Mouse (Mus musculus): ENCODE data around the gene Atp5k. TPM values are rescaled to one million over a fixed set of nuclear protein-coding genes. Genes with fewer than 3 reads are reported as not detected.

Atp5k gene
- polyA plus RNA-seq, 1 experiment from 2014 or later = 442 TPM

- 82% methylated on average over 2 of the region's 2 CpGs for WGBS
- no peaks in the 10 kb centered on the region for H3K9me3 ChIP-seq
- no peak overlapping the region for H3K27ac ChIP-seq (replicated peaks)
- no peaks in the 10 kb centered on the region for H3K36me3 ChIP-seq
- no peaks in the 10 kb centered on the region for H3K27me3 ChIP-seq
- no peaks in the 10 kb centered on the region for H3K4me1 ChIP-seq (replicated peaks)
- no peak for ATAC-seq (ENCODE audit: low read depth)
- H3K9ac ChIP-seq = no peak overlapping the region
- no peak overlapping the region for H3K4me2 ChIP-seq
- H3K4me3 ChIP-seq = no peak overlapping the region
Measured at GRCm38 (mm10) chr5:108414711-108415110, 19.5 kb downstream of the Atp5k start.

GRCm38 (mm10) chr5:108406977-108407376 is 27.3 kb downstream of the Atp5k start:
- ATAC-seq (ENCODE audit: low read depth) = no peak
- Histone ChIP-seq H3K4me2 (no peak overlapping the region), H3K9ac (no peak overlapping the region), H3K9me3 (no peaks in the 10 kb centered on the region), H3K27ac (replicated peaks) (no peak overlapping the region), H3K27me3 (no peaks in the 10 kb centered on the region), H3K4me1 (replicated peaks) (no peaks in the 10 kb centered on the region), H3K36me3 (no peaks in the 10 kb centered on the region), H3K4me3 (no peak overlapping the region)
- 74% methylated on average over 2 of the region's 2 CpGs for WGBS

GRCm38 (mm10) chr5:108405460-108405859 is 28.8 kb downstream of the Atp5k start:
- 78% methylated on average over 1 of the region's 1 CpGs for WGBS
- H3K4me2 ChIP-seq = no peak overlapping the region
- no peaks in the 10 kb centered on the region for H3K36me3 ChIP-seq
- no peaks in the 10 kb centered on the region for H3K4me1 ChIP-seq (replicated peaks)
- no peaks in the 10 kb centered on the region for H3K9me3 ChIP-seq
- ATAC-seq (ENCODE audit: low read depth) = no peak
- H3K27me3 ChIP-seq = no peaks in the 10 kb centered on the region
- H3K9ac ChIP-seq = no peak overlapping the region
- no peak overlapping the region for H3K27ac ChIP-seq (replicated peaks)
- no peak overlapping the region for H3K4me3 ChIP-seq

GRCm38 (mm10) chr5:108403453-108403852 is 30.8 kb downstream of the Atp5k start:
- Histone ChIP-seq H3K27me3 (no peaks in the 10 kb centered on the region), H3K9me3 (no peaks in the 10 kb centered on the region), H3K36me3 (no peaks in the 10 kb centered on the region), H3K4me2 (no peak overlapping the region), H3K4me1 (replicated peaks) (no peaks in the 10 kb centered on the region), H3K9ac (no peak overlapping the region), H3K4me3 (no peak overlapping the region), H3K27ac (replicated peaks) (no peak overlapping the region)
- 80% methylated on average over 4 of the region's 4 CpGs for WGBS
- no peak for ATAC-seq (ENCODE audit: low read depth)

GRCm38 (mm10) chr5:108389744-108390143 is 44.5 kb downstream of the Atp5k start:
- 84% methylated on average over 3 of the region's 3 CpGs for WGBS
- Histone ChIP-seq H3K4me1 (replicated peaks) (no peaks in the 10 kb centered on the region), H3K36me3 (no peaks in the 10 kb centered on the region), H3K9me3 (no peaks in the 10 kb centered on the region), H3K27ac (replicated peaks) (no peak overlapping the region), H3K4me2 (no peak overlapping the region), H3K27me3 (no peaks in the 10 kb centered on the region), H3K9ac (no peak overlapping the region), H3K4me3 (no peak overlapping the region)
- no peak for ATAC-seq (ENCODE audit: low read depth)

GRCm38 (mm10) chr5:108388201-108388600 is 46.0 kb downstream of the Atp5k start, which contains the start of gene Pde6b:
Gene Pde6b, plus strand, starts transcription at chr5:108388391.
- 77% methylated on average over 7 of the region's 7 CpGs for WGBS
- Histone ChIP-seq H3K9me3 (no peaks in the 10 kb centered on the region), H3K9ac (no peak within 1 kb of the TSS), H3K4me3 (no peak within 1 kb of the TSS), H3K4me1 (replicated peaks) (no peaks in the 10 kb centered on the region), H3K36me3 (no peaks in the 10 kb centered on the region), H3K27me3 (no peaks in the 10 kb centered on the region), H3K4me2 (no peak within 1 kb of the TSS), H3K27ac (replicated peaks) (no peak within 1 kb of the TSS)
- ATAC-seq (ENCODE audit: low read depth) = no peak

GRCm38 (mm10) chr5:108386449-108386848 is 47.8 kb downstream of the Atp5k start:
- no peak overlapping the region for H3K4me2 ChIP-seq
- H3K27me3 ChIP-seq = no peaks in the 10 kb centered on the region
- WGBS = 79% methylated on average over 4 of the region's 4 CpGs
- H3K4me1 ChIP-seq (replicated peaks) = no peaks in the 10 kb centered on the region
- ATAC-seq (ENCODE audit: low read depth) = no peak
- H3K27ac ChIP-seq (replicated peaks) = no peak overlapping the region
- no peaks in the 10 kb centered on the region for H3K36me3 ChIP-seq
- H3K9ac ChIP-seq = no peak overlapping the region
- H3K9me3 ChIP-seq = 0 out of 2 replicates have a peak, but pooled peaks cover 5% of the 10 kb centered on the region
- H3K4me3 ChIP-seq = no peak overlapping the region

GRCm38 (mm10) chr5:108385632-108386031 is 48.6 kb downstream of the Atp5k start:
- H3K4me1 ChIP-seq (replicated peaks) = no peaks in the 10 kb centered on the region
- ATAC-seq (ENCODE audit: low read depth) = no peak
- no peaks in the 10 kb centered on the region for H3K36me3 ChIP-seq
- H3K9me3 ChIP-seq = 0 out of 2 replicates have a peak, but pooled peaks cover 5% of the 10 kb centered on the region
- H3K4me2 ChIP-seq = no peak overlapping the region
- H3K4me3 ChIP-seq = no peak overlapping the region
- no peak overlapping the region for H3K9ac ChIP-seq
- no peak overlapping the region for H3K27ac ChIP-seq (replicated peaks)
- no peaks in the 10 kb centered on the region for H3K27me3 ChIP-seq
- 84% methylated on average over 2 of the region's 2 CpGs for WGBS

Other genes with a start within 250 kb of the Atp5k start
- gene Dr1, start 165.6 kb downstream of the Atp5k start, polyA plus RNA-seq (2015; fragmentation: Nextera tagmentation; extraction: Ambion mirVana) = 39.7 and 47.1 TPM in 2 replicates
- 4.4 and 5.0 TPM in 2 replicates for gene Pigg, start 121.8 kb downstream of the Atp5k start, polyA plus RNA-seq (2015; fragmentation: Nextera tagmentation; extraction: Ambion mirVana)
- gene Gm42517, start 66.5 kb downstream of the Atp5k start, polyA plus RNA-seq (2015; fragmentation: Nextera tagmentation; extraction: Ambion mirVana) = 0.99 and 1.1 TPM in 2 replicates
- gene Pde6b, start 46.1 kb downstream of the Atp5k start, polyA plus RNA-seq (2015; fragmentation: Nextera tagmentation; extraction: Ambion mirVana) = 0.27 TPM in 1 of 2 replicates, not detected in the other
- gene Mfsd7a, start 14.4 kb upstream of the Atp5k start, polyA plus RNA-seq (2015; fragmentation: Nextera tagmentation; extraction: Ambion mirVana) = 0.20 TPM in 1 of 2 replicates, not detected in the other
- 27.1 and 32.4 TPM in 2 replicates for gene Pcgf3, start 26.8 kb upstream of the Atp5k start, polyA plus RNA-seq (2015; fragmentation: Nextera tagmentation; extraction: Ambion mirVana)
- 117 and 120 TPM in 2 replicates for gene Cplx1, start 115.6 kb upstream of the Atp5k start, polyA plus RNA-seq (2015; fragmentation: Nextera tagmentation; extraction: Ambion mirVana)
- gene Gak, start 195.3 kb upstream of the Atp5k start, polyA plus RNA-seq (2015; fragmentation: Nextera tagmentation; extraction: Ambion mirVana) = 51.0 and 53.8 TPM in 2 replicates
- 20.4 and 21.0 TPM in 2 replicates for gene Tmem175, start 195.3 kb upstream of the Atp5k start, polyA plus RNA-seq (2015; fragmentation: Nextera tagmentation; extraction: Ambion mirVana)
- 8.3 and 9.2 TPM in 2 replicates for gene Idua, start 225.9 kb upstream of the Atp5k start, polyA plus RNA-seq (2015; fragmentation: Nextera tagmentation; extraction: Ambion mirVana)
- 19.5 and 20.6 TPM in 2 replicates for gene Dgkq, start 235.2 kb upstream of the Atp5k start, polyA plus RNA-seq (2015; fragmentation: Nextera tagmentation; extraction: Ambion mirVana)
- gene Slc26a1, start 241.1 kb upstream of the Atp5k start, polyA plus RNA-seq (2015; fragmentation: Nextera tagmentation; extraction: Ambion mirVana) = 1.7 and 2.2 TPM in 2 replicates